Mouse (Mus musculus): ENCODE data around the gene Esrrg. TPM values are rescaled to one million over a fixed set of nuclear protein-coding genes. Genes with fewer than 3 reads are reported as not detected.

Esrrg gene
- total and polyA plus RNA-seq, 2 experiments from 2014 or later, result 17.1 to 39.8 TPM

GRCm38 (mm10) chr1:187794240-187794930, 185.8 kb downstream of the Esrrg start:
- Histone ChIP-seq H3K4me1 (ENCODE audit: insufficient read depth, low read length) (no peaks in the 10 kb centered on the region), H3K27ac (ENCODE audit: low read depth, low read length) (no peak overlapping the region), H3K9me3 (ENCODE audit: low read length) (no peaks in the 10 kb centered on the region), H3K4me3 (ENCODE audit: low read depth, low read length) (no peak overlapping the region), H3K9ac (replicated peaks; ENCODE audit: low read length, poor library complexity, severe bottlenecking) (no peak overlapping the region), H3K36me3 (ENCODE audit: insufficient read depth, low read length) (no peaks in the 10 kb centered on the region), H3K4me2 (ENCODE audit: low read depth, low read length, poor library complexity, severe bottlenecking) (no peak overlapping the region), H3K27me3 (ENCODE audit: insufficient read depth, low read length) (no peaks in the 10 kb centered on the region)
- TF ChIP-seq CTCF (IDR thresholded peaks at IDR 0.05), result no peak
- DNase-seq (ENCODE audit: low spot score) (no peak), ATAC-seq (ENCODE audit: low FRiP score) (no peak)
- 85% methylated on average over 5 of the region's 5 CpGs for WGBS

- ATAC-seq (ENCODE audit: low FRiP score) (no peak), DNase-seq (ENCODE audit: low spot score) (no peak)
- Histone ChIP-seq H3K27ac (ENCODE audit: low read depth, low read length) (no peak overlapping the region), H3K4me1 (ENCODE audit: insufficient read depth, low read length) (no peaks in the 10 kb centered on the region), H3K4me2 (ENCODE audit: low read depth, low read length, poor library complexity, severe bottlenecking) (no peak overlapping the region), H3K9ac (replicated peaks; ENCODE audit: low read length, poor library complexity, severe bottlenecking) (no peak overlapping the region), H3K4me3 (ENCODE audit: low read depth, low read length) (no peak overlapping the region), H3K9me3 (ENCODE audit: low read length) (no peaks in the 10 kb centered on the region), H3K36me3 (ENCODE audit: insufficient read depth, low read length) (no peaks in the 10 kb centered on the region), H3K27me3 (ENCODE audit: insufficient read depth, low read length) (no peaks in the 10 kb centered on the region)
- no peak for TF ChIP-seq CTCF (IDR thresholded peaks at IDR 0.05)
- 42% methylated on average over 3 of the region's 3 CpGs for WGBS
These were observed 187.0 kb downstream of the Esrrg start for GRCm38 (mm10) chr1:187795551-187795950.

- Histone ChIP-seq H3K4me1 (ENCODE audit: insufficient read depth, low read length) (0 out of 2 replicates have a peak, but pooled peaks cover 4% of the 10 kb centered on the region), H3K4me2 (ENCODE audit: low read depth, low read length, poor library complexity, severe bottlenecking) (no peak overlapping the region), H3K36me3 (ENCODE audit: insufficient read depth, low read length) (no peaks in the 10 kb centered on the region), H3K9ac (replicated peaks; ENCODE audit: low read length, poor library complexity, severe bottlenecking) (no peak overlapping the region), H3K27ac (ENCODE audit: low read depth, low read length) (no peak overlapping the region), H3K4me3 (ENCODE audit: low read depth, low read length) (no peak overlapping the region), H3K27me3 (ENCODE audit: insufficient read depth, low read length) (no peaks in the 10 kb centered on the region), H3K9me3 (ENCODE audit: low read length) (no peaks in the 10 kb centered on the region)
- ATAC-seq (ENCODE audit: low FRiP score), result no peak
- DNase-seq (ENCODE audit: low spot score), result peak; percentile 53
- 69% methylated on average over 7 of the region's 7 CpGs for WGBS
- no peak for TF ChIP-seq CTCF (IDR thresholded peaks at IDR 0.05)
These were observed 190.7 kb downstream of the Esrrg start for GRCm38 (mm10) chr1:187799300-187799699.

- Histone ChIP-seq H3K9me3 (ENCODE audit: low read length) (no peaks in the 10 kb centered on the region), H3K27ac (ENCODE audit: low read depth, low read length) (no peak overlapping the region), H3K4me3 (ENCODE audit: low read depth, low read length) (no peak overlapping the region), H3K9ac (replicated peaks; ENCODE audit: low read length, poor library complexity, severe bottlenecking) (no peak overlapping the region), H3K4me1 (ENCODE audit: insufficient read depth, low read length) (0 out of 2 replicates have a peak, but pooled peaks cover 4% of the 10 kb centered on the region), H3K4me2 (ENCODE audit: low read depth, low read length, poor library complexity, severe bottlenecking) (no peak overlapping the region), H3K27me3 (ENCODE audit: insufficient read depth, low read length) (no peaks in the 10 kb centered on the region), H3K36me3 (ENCODE audit: insufficient read depth, low read length) (no peaks in the 10 kb centered on the region)
- no peak for TF ChIP-seq CTCF (IDR thresholded peaks at IDR 0.05)
- WGBS, result 86% methylated on average over 10 of the region's 10 CpGs
- no peak for DNase-seq (ENCODE audit: low spot score)
- no peak for ATAC-seq (ENCODE audit: low FRiP score)
These were observed 192.2 kb downstream of the Esrrg start for GRCm38 (mm10) chr1:187800761-187801160.

DNA sequence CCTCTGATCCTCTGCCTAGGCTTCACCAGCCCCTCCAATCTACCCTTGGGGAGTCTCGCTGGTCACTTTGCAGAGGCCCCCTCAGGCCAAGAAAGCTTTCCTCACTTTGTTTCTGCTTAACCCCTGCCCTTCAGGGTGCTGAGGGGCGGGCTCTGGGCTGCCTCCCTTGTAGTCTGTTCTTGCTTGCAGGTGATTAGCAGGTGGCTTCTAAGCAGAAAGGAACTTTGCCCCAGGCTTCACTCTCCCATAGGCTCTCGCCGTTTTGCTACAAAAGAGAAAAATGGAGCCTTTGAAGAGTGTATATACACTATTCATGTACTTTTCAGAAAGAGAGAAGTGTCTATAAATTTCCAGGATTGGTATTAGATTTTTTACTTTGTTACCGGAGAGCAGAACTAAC, 195.0 kb downstream of the Esrrg start:
- Histone ChIP-seq H3K4me1 (ENCODE audit: insufficient read depth, low read length) (peaks cover 6% of the 10 kb centered on the region; the same call in 1 of the 2 replicates), H3K27me3 (ENCODE audit: insufficient read depth, low read length) (no peaks in the 10 kb centered on the region), H3K36me3 (ENCODE audit: insufficient read depth, low read length) (no peaks in the 10 kb centered on the region), H3K4me3 (ENCODE audit: low read depth, low read length) (no peak overlapping the region), H3K9me3 (ENCODE audit: low read length) (no peaks in the 10 kb centered on the region), H3K4me2 (ENCODE audit: low read depth, low read length, poor library complexity, severe bottlenecking) (no peak overlapping the region), H3K9ac (replicated peaks; ENCODE audit: low read length, poor library complexity, severe bottlenecking) (no peak overlapping the region), H3K27ac (ENCODE audit: low read depth, low read length) (no peak overlapping the region)
- DNase-seq (ENCODE audit: low spot score), result no peak
- 25% methylated on average over 5 of the region's 5 CpGs for WGBS
- no peak for TF ChIP-seq CTCF (IDR thresholded peaks at IDR 0.05)
- ATAC-seq (ENCODE audit: low FRiP score), result no peak

- no peaks in the 10 kb centered on the region for H3K27me3 ChIP-seq (ENCODE audit: insufficient read depth, low read length)
- peaks cover 6% of the 10 kb centered on the region; the same call in 1 of the 2 replicates for H3K4me1 ChIP-seq (ENCODE audit: insufficient read depth, low read length)
- H3K36me3 ChIP-seq (ENCODE audit: insufficient read depth, low read length), result no peaks in the 10 kb centered on the region
- WGBS, result 6% methylated on average over 5 of the region's 5 CpGs
- no peak for DNase-seq (ENCODE audit: low spot score)
- no peak overlapping the region for H3K27ac ChIP-seq (ENCODE audit: low read depth, low read length)
- H3K9me3 ChIP-seq (ENCODE audit: low read length), result no peaks in the 10 kb centered on the region
- no peak for ATAC-seq (ENCODE audit: low FRiP score)
- H3K4me3 ChIP-seq (ENCODE audit: low read depth, low read length), result no peak overlapping the region
- no peak overlapping the region for H3K4me2 ChIP-seq (ENCODE audit: low read depth, low read length, poor library complexity, severe bottlenecking)
- no peak overlapping the region for H3K9ac ChIP-seq (replicated peaks; ENCODE audit: low read length, poor library complexity, severe bottlenecking)
- no peak for TF ChIP-seq CTCF (IDR thresholded peaks at IDR 0.05)
These were observed 195.4 kb downstream of the Esrrg start for GRCm38 (mm10) chr1:187803997-187804396.

All from midbrain, postnatal 0 days (tissue).